Mouse (Mus musculus): ENCODE measurements around the gene Sco2.

Sco2 gene

GRCm38 (mm10) chr15:89323656-89324055, 50.0 kb downstream of the Sco2 start:
- DNase-seq (ENCODE audit: low read depth, low spot score), result no peak

GRCm38 (mm10) chr15:89322670-89323522, 50.8 kb downstream of the Sco2 start, which contains the start of gene Adm2:
Gene Adm2 (plus strand): TSS chr15:89322720.
- DNase-seq (ENCODE audit: low read depth, low spot score), result no peak

Data from brain, embryonic 18.5 days (tissue).